Mouse (Mus musculus) left cerebral cortex, postnatal 25 days (tissue): ENCODE data around the gene Hdac7. TPM values are rescaled to one million over a fixed set of nuclear protein-coding genes. Genes with fewer than 3 reads are reported as not detected.

Experiments
- total RNA-seq, 2 experiments: library from RNA; stranded (reverse); gene quantifications; 2 replicates each; pipeline ENCODE4 v1.2.3; 2021

Gene Hdac7
- total RNA-seq, 2 experiments from 2014 or later, result 27.5 to 29.5 TPM

Other genes starting within 250 kb of the Hdac7 start
- gene Rpap3, start 138.7 kb downstream of the Hdac7 start, total RNA-seq, result 10 to 100 TPM; 26.3 to 28.3 TPM
- 1 to 10 TPM; 2.3 to 2.7 TPM for gene Endou, start 113.2 kb downstream of the Hdac7 start, total RNA-seq
- 10 to 100 TPM; 33.1 to 35.1 TPM for gene Rapgef3, start 76.5 kb downstream of the Hdac7 start, total RNA-seq
- gene Slc48a1, start 66.0 kb downstream of the Hdac7 start, total RNA-seq, result 100 to 1,000 TPM; 181 to 190 TPM
- gene Vdr, start 66.1 kb upstream of the Hdac7 start, total RNA-seq, result under 1 TPM; 0.16 to 0.82 TPM
- gene Tmem106c, start 119.7 kb upstream of the Hdac7 start, total RNA-seq, result 10 to 100 TPM; 22.9 to 24.2 TPM
- gene Col2a1, start 160.2 kb upstream of the Hdac7 start, total RNA-seq, result under 1 TPM; 0.18 to 0.48 TPM
- 100 to 1,000 TPM; 398 to 408 TPM for gene Pfkm, start 248.1 kb upstream of the Hdac7 start, total RNA-seq
- 10 to 100 TPM in 1 of 2 experiments, 1 to 10 TPM in 1; 9.6 to 12.5 TPM for gene Senp1, start 249.2 kb upstream of the Hdac7 start, total RNA-seq